Mouse (Mus musculus) kidney, adult 9 months (tissue): ENCODE data around the gene Zfp654.

ENCODE experiments used
- DNase-seq: peaks from one replicate; pipeline ENCODE4 v3.0.0; 2022

Zfp654 gene

GRCm38 (mm10) chr16:64852441-64852871 lies 1.0 kb upstream of the Zfp654 start:
- peak; percentile 47 for DNase-seq

GRCm38 (mm10) chr16:64851085-64851562 lies 328 bp downstream of the Zfp654 start:
- DNase-seq = no peak

GRCm38 (mm10) chr16:64850287-64851084 lies 966 bp downstream of the Zfp654 start:
- peak; percentile 42 for DNase-seq

GRCm38 (mm10) chr16:64845947-64846346 lies 5.5 kb downstream of the Zfp654 start:
- DNase-seq = no peak

GRCm38 (mm10) chr16:64842374-64842729 lies 9.1 kb downstream of the Zfp654 start:
- DNase-seq = no peak

- no peak for DNase-seq
Observed at GRCm38 (mm10) chr16:64841481-64842373, 9.7 kb downstream of the Zfp654 start.

GRCm38 (mm10) chr16:64836709-64837108 lies 14.7 kb downstream of the Zfp654 start:
- DNase-seq = no peak

GRCm38 (mm10) chr16:64835996-64836545 lies 15.4 kb downstream of the Zfp654 start:
- DNase-seq = no peak

GRCm38 (mm10) chr16:64830291-64830690 lies 21.2 kb downstream of the Zfp654 start:
- no peak for DNase-seq

- DNase-seq = no peak
Observed at GRCm38 (mm10) chr16:64824474-64824873, 27.0 kb downstream of the Zfp654 start.

- DNase-seq = no peak
Observed at GRCm38 (mm10) chr16:64823890-64824289, 27.6 kb downstream of the Zfp654 start.

- DNase-seq = no peak
Observed at GRCm38 (mm10) chr16:64817094-64817765, 34.2 kb downstream of the Zfp654 start.

GRCm38 (mm10) chr16:64803041-64803440 lies 48.4 kb downstream of the Zfp654 start:
- peak; percentile 58 for DNase-seq

- DNase-seq = no peak
Observed at GRCm38 (mm10) chr16:64801638-64802037, 49.8 kb downstream of the Zfp654 start.

GRCm38 (mm10) chr16:64800393-64800792 lies 51.1 kb downstream of the Zfp654 start:
- DNase-seq = no peak

GRCm38 (mm10) chr16:64794802-64795201 lies 56.6 kb downstream of the Zfp654 start:
- DNase-seq = no peak

- no peak for DNase-seq
Observed at GRCm38 (mm10) chr16:64789706-64790105, 61.7 kb downstream of the Zfp654 start.

GRCm38 (mm10) chr16:64775516-64775915 lies 75.9 kb downstream of the Zfp654 start:
- DNase-seq = no peak

- peak; percentile 12 for DNase-seq
Observed at GRCm38 (mm10) chr16:64771431-64771818, 80.0 kb downstream of the Zfp654 start.

GRCm38 (mm10) chr16:64770521-64771430 lies 80.7 kb downstream of the Zfp654 start, which contains the start of gene 4930453N24Rik:
Gene 4930453N24Rik, minus strand, starts transcription at chr16:64771161.
- peak; percentile 87 for DNase-seq

- no peak for DNase-seq
Observed at GRCm38 (mm10) chr16:64766696-64767300, 84.7 kb downstream of the Zfp654 start.
